Mouse (Mus musculus): Measurements from ENCODE around the gene Golga1. TPM values are rescaled to one million over a fixed set of nuclear protein-coding genes. Genes with fewer than 3 reads are reported as not detected.
"Not testable (repeated sequence)": the region's sequence is repeated elsewhere in the genome, so short reads cannot be mapped to it uniquely, and the experiment has no call there.

The Golga1 gene
- total and polyA plus RNA-seq, 2 experiments from 2014 or later, result 12.4 to 21.2 TPM

DNA sequence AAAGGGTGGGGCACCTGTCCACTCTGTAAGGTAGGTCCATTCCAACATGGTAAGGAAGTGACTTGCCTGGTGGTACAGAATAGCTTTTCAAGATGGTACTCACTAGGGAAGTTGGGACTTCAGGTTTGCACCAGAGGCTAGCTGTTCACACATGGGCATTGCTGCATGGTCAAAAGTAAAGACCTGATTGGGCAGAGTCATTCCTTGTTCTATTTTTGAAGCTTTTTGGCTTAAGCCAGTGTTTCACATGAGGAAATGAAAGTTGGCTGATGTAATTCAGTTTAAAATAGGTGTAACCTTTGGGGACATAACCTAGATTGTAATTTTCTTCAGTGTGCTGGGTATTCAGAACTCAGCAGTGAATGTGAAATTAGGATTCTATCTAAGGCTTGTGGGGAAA lies 54.1 kb downstream of the Golga1 start:
- no peak overlapping the region for H3K4me3 ChIP-seq (ENCODE audit: low read depth, low read length)
- peaks cover 23% of the 10 kb centered on the region; the same call in 1 of the 2 replicates for H3K4me1 ChIP-seq (ENCODE audit: control insufficient read depth, insufficient read depth)
- peaks cover 36% of the 10 kb centered on the region for H3K36me3 ChIP-seq (replicated peaks; ENCODE audit: control insufficient read depth, insufficient read depth, low read length)
- H3K4me2 ChIP-seq (ENCODE audit: low read depth, low read length), result no peak overlapping the region
- H3K9me3 ChIP-seq (replicated peaks; ENCODE audit: control insufficient read depth, low read length), result no peaks in the 10 kb centered on the region
- peak overlapping the region; percentile 43; the same call in 1 of the 2 replicates for H3K27ac ChIP-seq (ENCODE audit: low read depth)
- H3K27me3 ChIP-seq (ENCODE audit: control insufficient read depth, insufficient read depth, low read length), result no peaks in the 10 kb centered on the region
- TF ChIP-seq CTCF (IDR thresholded peaks at IDR 0.05; ENCODE audit: low read depth), result no peak
- no peak for TF ChIP-seq EP300 (IDR thresholded peaks at IDR 0.05; ENCODE audit: low read depth)
- DNase-seq (ENCODE audit: low spot score) (no peak), ATAC-seq (ENCODE audit: insufficient read depth, low read depth) (no peak)
- H3K9ac ChIP-seq (replicated peaks; ENCODE audit: low read depth, low read length), result no peak overlapping the region

DNA sequence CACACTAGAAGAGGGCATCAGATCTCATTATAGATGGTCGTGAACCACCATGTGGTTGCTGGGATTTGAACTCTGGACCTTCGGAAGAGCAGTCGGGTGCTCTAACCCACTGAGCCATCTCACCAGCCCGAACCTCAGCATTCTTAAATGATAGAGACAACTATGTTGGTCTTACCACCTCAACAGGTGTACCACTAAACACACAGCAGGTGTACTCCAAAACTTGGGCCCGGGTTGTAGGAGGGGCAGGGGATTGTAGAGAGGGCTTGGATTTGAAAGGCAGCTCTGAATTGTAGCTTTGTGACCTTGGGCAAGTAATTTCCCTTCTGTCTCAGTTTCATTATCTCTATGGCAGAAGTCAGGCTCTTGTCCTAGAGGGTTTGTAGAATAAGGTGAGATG lies 55.2 kb downstream of the Golga1 start:
- Histone ChIP-seq H3K36me3 (replicated peaks; ENCODE audit: control insufficient read depth, insufficient read depth, low read length) (peaks cover 25% of the 10 kb centered on the region), H3K4me1 (ENCODE audit: control insufficient read depth, insufficient read depth) (peaks cover 26% of the 10 kb centered on the region; the same call in 1 of the 2 replicates)
- not testable (repeated sequence) for H3K4me3 ChIP-seq (ENCODE audit: low read depth, low read length); H3K4me2 ChIP-seq (ENCODE audit: low read depth, low read length); ATAC-seq (ENCODE audit: insufficient read depth, low read depth); H3K9me3 ChIP-seq (replicated peaks; ENCODE audit: control insufficient read depth, low read length); DNase-seq (ENCODE audit: low spot score); H3K9ac ChIP-seq (replicated peaks; ENCODE audit: low read depth, low read length); H3K27me3 ChIP-seq (ENCODE audit: control insufficient read depth, insufficient read depth, low read length); H3K27ac ChIP-seq (ENCODE audit: low read depth)
- WGBS, result 93% methylated on average over 4 of the region's 5 CpGs

DNA sequence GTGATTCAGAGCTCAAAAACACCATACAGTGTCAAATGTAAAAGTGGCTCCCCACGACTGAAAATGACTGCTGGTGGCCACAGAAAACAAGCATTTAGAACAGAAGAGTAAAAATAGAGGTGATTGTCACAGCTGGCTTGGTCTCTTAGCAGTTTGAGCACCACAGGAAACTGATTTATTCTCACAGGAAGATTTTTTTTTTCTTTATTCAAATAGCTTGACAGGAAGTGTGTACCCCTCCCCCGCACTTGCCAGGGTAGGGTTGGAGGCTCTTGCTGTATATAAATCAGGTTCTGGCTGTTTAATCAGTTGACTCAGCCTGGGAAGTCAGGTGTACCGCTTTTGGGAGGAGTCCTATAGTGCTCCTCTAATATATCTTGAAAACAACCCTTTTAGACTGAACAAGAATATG lies 56.4 kb downstream of the Golga1 start:
- Histone ChIP-seq H3K4me1 (ENCODE audit: control insufficient read depth, insufficient read depth) (peaks cover 26% of the 10 kb centered on the region; the same call in 1 of the 2 replicates), H3K9ac (replicated peaks; ENCODE audit: low read depth, low read length) (peak overlapping the region; percentile 86), H3K27me3 (ENCODE audit: control insufficient read depth, insufficient read depth, low read length) (no peaks in the 10 kb centered on the region), H3K27ac (ENCODE audit: low read depth) (peak overlapping the region; percentile 94), H3K4me3 (ENCODE audit: low read depth, low read length) (peak overlapping the region; percentile 83), H3K4me2 (ENCODE audit: low read depth, low read length) (peak overlapping the region; percentile 94), H3K9me3 (replicated peaks; ENCODE audit: control insufficient read depth, low read length) (no peaks in the 10 kb centered on the region), H3K36me3 (replicated peaks; ENCODE audit: control insufficient read depth, insufficient read depth, low read length) (peaks cover 13% of the 10 kb centered on the region)
- TF ChIP-seq EP300 (IDR thresholded peaks at IDR 0.05; ENCODE audit: low read depth) (no peak), CTCF (IDR thresholded peaks at IDR 0.05; ENCODE audit: low read depth) (no peak)
- 21% methylated on average over 3 of the region's 3 CpGs for WGBS
- DNase-seq (ENCODE audit: low spot score) (peak; percentile 42), ATAC-seq (ENCODE audit: insufficient read depth, low read depth) (no peak)

DNA sequence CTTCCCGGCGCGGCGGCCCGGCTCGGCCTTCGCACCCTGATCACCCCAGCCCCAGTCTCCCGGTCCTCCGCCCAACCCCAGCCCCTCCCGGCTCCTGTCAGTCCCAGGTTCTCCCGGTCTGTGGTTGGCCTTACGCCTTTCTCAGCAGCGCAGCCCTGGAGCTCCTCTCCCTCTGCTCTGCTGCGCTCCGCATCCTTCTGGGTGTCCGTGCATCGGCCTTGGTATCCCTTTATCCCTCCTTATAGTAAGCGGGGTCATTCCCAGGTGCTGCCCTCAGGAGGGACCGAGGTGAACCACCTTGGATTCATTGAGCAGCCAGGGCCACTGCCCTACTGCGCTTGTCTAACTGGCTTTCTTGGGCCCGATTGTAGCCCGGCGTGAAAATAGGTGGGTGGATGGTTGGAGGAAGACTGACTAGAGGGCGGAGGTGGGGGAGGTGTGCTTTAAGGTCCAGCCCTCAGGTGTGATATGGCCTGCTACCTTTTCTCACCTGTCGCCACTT lies 56.9 kb downstream of the Golga1 start:
- Histone ChIP-seq H3K27ac (ENCODE audit: low read depth) (peak overlapping the region; percentile 94), H3K4me2 (ENCODE audit: low read depth, low read length) (peak overlapping the region; percentile 94), H3K9ac (replicated peaks; ENCODE audit: low read depth, low read length) (peak overlapping the region; percentile 86), H3K36me3 (replicated peaks; ENCODE audit: control insufficient read depth, insufficient read depth, low read length) (peaks cover 13% of the 10 kb centered on the region), H3K9me3 (replicated peaks; ENCODE audit: control insufficient read depth, low read length) (no peaks in the 10 kb centered on the region), H3K4me1 (ENCODE audit: control insufficient read depth, insufficient read depth) (peaks cover 26% of the 10 kb centered on the region; the same call in 1 of the 2 replicates), H3K4me3 (ENCODE audit: low read depth, low read length) (peak overlapping the region; percentile 83), H3K27me3 (ENCODE audit: control insufficient read depth, insufficient read depth, low read length) (no peaks in the 10 kb centered on the region)
- WGBS, result 1% methylated on average over 18 of the region's 25 CpGs
- DNase-seq (ENCODE audit: low spot score) (peak; percentile 44), ATAC-seq (ENCODE audit: insufficient read depth, low read depth) (peak; percentile 33)
- TF ChIP-seq EP300 (IDR thresholded peaks at IDR 0.05; ENCODE audit: low read depth) (no peak), CTCF (IDR thresholded peaks at IDR 0.05; ENCODE audit: low read depth) (no peak)

DNA sequence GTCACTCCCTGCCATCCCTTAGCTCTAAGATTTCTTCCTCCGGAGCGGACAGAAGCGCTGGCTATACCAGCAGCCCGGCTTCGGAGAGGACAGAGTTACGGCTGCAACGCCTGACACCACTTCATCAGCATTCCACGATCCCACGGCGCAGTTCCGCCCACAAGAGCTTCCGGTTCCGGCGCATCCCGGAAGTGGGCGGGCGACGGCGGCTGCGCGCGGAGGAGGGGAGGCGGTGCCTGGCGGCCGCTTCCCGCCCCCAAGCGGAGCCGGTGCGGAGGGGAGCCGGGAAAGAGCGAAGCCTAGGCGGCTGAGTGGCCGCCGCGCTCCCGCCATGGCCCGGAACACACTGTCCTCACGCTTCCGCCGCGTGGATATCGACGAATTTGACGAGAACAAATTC lies 57.5 kb downstream of the Golga1 start:
- under 1% methylated on average over 41 of the region's 44 CpGs for WGBS
- peak overlapping the region; percentile 86 for H3K9ac ChIP-seq (replicated peaks; ENCODE audit: low read depth, low read length)
- H3K9me3 ChIP-seq (replicated peaks; ENCODE audit: control insufficient read depth, low read length), result no peaks in the 10 kb centered on the region
- peak overlapping the region; percentile 83 for H3K4me3 ChIP-seq (ENCODE audit: low read depth, low read length)
- ATAC-seq (ENCODE audit: insufficient read depth, low read depth), result peak; percentile 86
- peak overlapping the region; percentile 94 for H3K27ac ChIP-seq (ENCODE audit: low read depth)
- peak; percentile 89 for DNase-seq (ENCODE audit: low spot score)
- H3K4me1 ChIP-seq (ENCODE audit: control insufficient read depth, insufficient read depth), result peaks cover 26% of the 10 kb centered on the region; the same call in 1 of the 2 replicates
- TF ChIP-seq CTCF (IDR thresholded peaks at IDR 0.05; ENCODE audit: low read depth) (no peak), EP300 (IDR thresholded peaks at IDR 0.05; ENCODE audit: low read depth) (peak; percentile 77; the same call in 1 of the 2 replicates)
- peak overlapping the region; percentile 94 for H3K4me2 ChIP-seq (ENCODE audit: low read depth, low read length)
- H3K36me3 ChIP-seq (replicated peaks; ENCODE audit: control insufficient read depth, insufficient read depth, low read length), result peaks cover 14% of the 10 kb centered on the region
- H3K27me3 ChIP-seq (ENCODE audit: control insufficient read depth, insufficient read depth, low read length), result no peaks in the 10 kb centered on the region

Data from heart, postnatal 0 days (tissue).